Mouse (Mus musculus): Measurements from ENCODE around the gene Zbtb4. TPM values are rescaled to one million over a fixed set of nuclear protein-coding genes. Genes with fewer than 3 reads are reported as not detected.

Gene Zbtb4
- total and polyA plus RNA-seq, 3 experiments, result 8.6 to 18.4 (median 13.4) TPM

DNA sequence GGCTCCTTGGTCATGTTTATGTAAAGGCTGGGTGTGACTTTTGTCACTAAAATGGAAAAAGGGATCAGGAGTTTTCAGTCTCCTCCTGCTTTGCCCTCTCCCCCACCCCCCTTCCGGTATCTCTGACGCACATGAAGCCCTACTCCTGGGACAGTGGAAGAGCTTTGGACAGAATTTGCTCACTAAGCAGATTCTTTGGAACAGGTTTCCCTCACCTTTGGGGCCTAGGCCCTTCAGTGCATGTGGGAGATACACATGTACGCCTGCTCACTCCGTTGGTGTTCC is 1.9 kb downstream of the Zbtb4 start:
- H3K9me3 ChIP-seq (replicated peaks), result no peaks in the 10 kb centered on the region
- no peak for DNase-seq (ENCODE audit: low spot score)
- TF ChIP-seq TAL1 (conservative IDR thresholded peaks at IDR 0.05; ENCODE audit: low read depth, low read length) (no peak), POLR2AphosphoS5 (IDR thresholded peaks at IDR 0.05; ENCODE audit: insufficient replicate concordance, low read depth, low read length) (no peak)

DNA sequence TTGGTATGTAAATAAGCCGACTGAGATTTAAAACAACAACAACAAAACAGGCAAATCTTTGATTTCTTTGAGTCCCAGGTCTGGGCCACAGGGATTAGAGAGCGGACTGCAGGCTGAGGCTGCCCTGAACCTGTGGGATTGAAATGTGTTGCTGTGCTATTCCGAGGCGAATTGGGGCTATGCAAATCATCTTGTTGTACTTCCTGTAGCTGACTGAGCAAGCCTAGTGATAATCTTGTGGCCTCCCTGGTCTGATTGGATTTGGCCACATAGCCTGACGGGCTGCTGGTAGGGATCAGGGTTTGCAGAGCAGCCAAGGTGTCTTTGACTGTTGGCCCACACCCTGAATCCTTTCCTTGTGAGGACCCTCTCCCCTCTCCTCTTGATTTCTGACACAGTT is 9.2 kb downstream of the Zbtb4 start:
- TF ChIP-seq GATA1 (IDR thresholded peaks at IDR 0.05; ENCODE audit: borderline replicate concordance, low read length) (no peak), TAL1 (conservative IDR thresholded peaks at IDR 0.05; ENCODE audit: low read depth, low read length) (no peak)
- no peaks in the 10 kb centered on the region for H3K9me3 ChIP-seq (replicated peaks)
- H3K4me1 ChIP-seq (ENCODE audit: insufficient read depth, low read depth, low read length), result peaks cover 8% of the 10 kb centered on the region
- peaks cover 61% of the 10 kb centered on the region for H3K36me3 ChIP-seq (replicated peaks)
- no peak overlapping the region for H3K4me3 ChIP-seq (ENCODE audit: low read depth, low read length)
- peaks cover 15% of the 10 kb centered on the region; the same call in 1 of the 2 replicates for H3K27me3 ChIP-seq (ENCODE audit: insufficient read depth, low read length)
- ATAC-seq (ENCODE audit: extremely low read depth, insufficient number of reproducible peaks, low FRiP score, poor library complexity, severe bottlenecking), result no peak
- DNase-seq (ENCODE audit: low spot score), result no peak

More for the DNA sequence above, 1.9 kb downstream of the Zbtb4 start:
- no peak for ATAC-seq (ENCODE audit: extremely low read depth, insufficient number of reproducible peaks, low FRiP score, poor library complexity, severe bottlenecking)
- Histone ChIP-seq H3K27me3 (ENCODE audit: insufficient read depth, low read length) (no peaks in the 10 kb centered on the region), H3K36me3 (replicated peaks) (peaks cover 25% of the 10 kb centered on the region), H3K4me3 (ENCODE audit: low read depth, low read length) (no peak overlapping the region), H3K4me1 (ENCODE audit: insufficient read depth, low read depth, low read length) (peaks cover 27% of the 10 kb centered on the region)

DNA sequence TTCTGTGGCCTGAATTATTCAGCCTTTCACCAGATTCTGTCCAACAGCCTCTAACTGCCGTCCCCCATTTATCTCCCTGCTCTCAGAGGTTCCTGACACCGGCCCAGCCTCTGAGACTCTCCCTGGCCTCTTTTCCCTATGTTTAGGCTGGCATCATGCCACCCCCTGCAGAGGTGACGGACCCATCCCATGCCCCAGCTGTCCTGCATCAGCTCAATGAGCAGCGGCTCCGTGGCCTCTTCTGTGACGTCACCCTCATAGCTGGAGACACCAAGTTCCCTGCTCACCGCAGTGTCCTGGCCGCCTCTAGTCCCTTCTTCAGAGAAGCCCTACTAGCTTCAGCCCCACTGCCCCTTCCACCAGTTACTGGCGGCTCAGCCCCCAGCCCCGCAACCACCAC is 10.0 kb downstream of the Zbtb4 start:
- Histone ChIP-seq H3K27me3 (ENCODE audit: insufficient read depth, low read length) (peaks cover 18% of the 10 kb centered on the region), H3K36me3 (replicated peaks) (peaks cover 55% of the 10 kb centered on the region), H3K4me3 (ENCODE audit: low read depth, low read length) (no peak overlapping the region), H3K9me3 (replicated peaks) (no peaks in the 10 kb centered on the region), H3K4me1 (ENCODE audit: insufficient read depth, low read depth, low read length) (peaks cover 8% of the 10 kb centered on the region)
- TF ChIP-seq TAL1 (conservative IDR thresholded peaks at IDR 0.05; ENCODE audit: low read depth, low read length) (no peak), GATA1 (IDR thresholded peaks at IDR 0.05; ENCODE audit: borderline replicate concordance, low read length) (no peak), GATA2 (IDR thresholded peaks at IDR 0.05; ENCODE audit: borderline replicate concordance, low read depth, low read length) (no peak), CTCF (IDR thresholded peaks at IDR 0.05; ENCODE audit: low read depth, low read length) (no peak), POLR2AphosphoS5 (IDR thresholded peaks at IDR 0.05; ENCODE audit: insufficient replicate concordance, low read depth, low read length) (no peak)
- DNase-seq (ENCODE audit: low spot score) (no peak), ATAC-seq (ENCODE audit: extremely low read depth, insufficient number of reproducible peaks, low FRiP score, poor library complexity, severe bottlenecking) (no peak)

GRCm38 (mm10) chr11:69776488-69776887 is 10.8 kb downstream of the Zbtb4 start:
- no peaks in the 10 kb centered on the region for H3K9me3 ChIP-seq (replicated peaks)
- no peak overlapping the region for H3K4me3 ChIP-seq (ENCODE audit: low read depth, low read length)
- peaks cover 53% of the 10 kb centered on the region for H3K36me3 ChIP-seq (replicated peaks)
- DNase-seq (ENCODE audit: low spot score) (no peak), ATAC-seq (ENCODE audit: extremely low read depth, insufficient number of reproducible peaks, low FRiP score, poor library complexity, severe bottlenecking) (no peak)
- TF ChIP-seq GATA2 (IDR thresholded peaks at IDR 0.05; ENCODE audit: borderline replicate concordance, low read depth, low read length), result no peak
- TF ChIP-seq GATA1 (IDR thresholded peaks at IDR 0.05; ENCODE audit: borderline replicate concordance, low read length), result no peak
- TF ChIP-seq POLR2AphosphoS5 (IDR thresholded peaks at IDR 0.05; ENCODE audit: insufficient replicate concordance, low read depth, low read length), result no peak
- no peak for TF ChIP-seq CTCF (IDR thresholded peaks at IDR 0.05; ENCODE audit: low read depth, low read length)
- no peak for TF ChIP-seq TAL1 (conservative IDR thresholded peaks at IDR 0.05; ENCODE audit: low read depth, low read length)
- H3K4me1 ChIP-seq (ENCODE audit: insufficient read depth, low read depth, low read length), result peaks cover 8% of the 10 kb centered on the region
- peaks cover 20% of the 10 kb centered on the region for H3K27me3 ChIP-seq (ENCODE audit: insufficient read depth, low read length)

DNA sequence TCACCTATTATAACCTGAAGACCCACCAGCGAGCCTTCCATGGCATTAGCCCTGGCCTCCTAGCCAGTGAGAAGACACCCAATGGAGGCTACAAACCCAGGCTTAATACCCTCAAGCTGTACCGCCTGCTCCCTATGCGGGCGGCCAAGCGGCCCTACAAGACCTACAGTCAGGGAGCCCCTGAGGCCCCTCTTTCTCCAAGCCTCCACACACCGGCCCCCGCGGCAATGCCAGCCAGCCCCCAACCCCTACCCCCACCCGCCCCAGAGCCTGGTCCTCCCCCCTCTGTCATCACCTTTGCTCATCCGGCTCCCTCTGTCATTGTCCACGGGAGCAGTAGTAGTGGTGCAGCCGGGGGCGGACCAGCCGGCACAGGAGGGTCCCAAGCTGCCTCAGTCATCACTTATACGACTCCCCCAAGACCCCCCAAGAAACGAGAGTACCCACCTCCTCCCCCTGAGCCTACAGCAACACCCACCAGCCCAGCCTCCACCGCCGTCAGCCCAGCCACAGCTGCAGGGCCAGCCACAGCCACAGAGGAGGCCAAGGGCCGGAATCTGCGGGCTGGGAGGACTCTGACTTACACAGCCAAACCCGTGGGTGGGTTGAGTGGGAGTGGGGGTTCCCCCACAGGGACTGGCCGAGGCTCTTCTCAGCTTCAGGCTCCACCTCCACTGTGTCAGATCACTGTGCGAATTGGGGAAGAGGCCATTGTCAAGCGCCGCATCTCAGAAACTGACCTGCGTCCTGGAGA is 12.0 kb downstream of the Zbtb4 start:
- no peak for TF ChIP-seq TAL1 (conservative IDR thresholded peaks at IDR 0.05; ENCODE audit: low read depth, low read length)
- TF ChIP-seq GATA2 (IDR thresholded peaks at IDR 0.05; ENCODE audit: borderline replicate concordance, low read depth, low read length), result no peak
- TF ChIP-seq CTCF (IDR thresholded peaks at IDR 0.05; ENCODE audit: low read depth, low read length), result no peak
- TF ChIP-seq GATA1 (IDR thresholded peaks at IDR 0.05; ENCODE audit: borderline replicate concordance, low read length), result no peak
- TF ChIP-seq POLR2AphosphoS5 (IDR thresholded peaks at IDR 0.05; ENCODE audit: insufficient replicate concordance, low read depth, low read length), result no peak
- no peaks in the 10 kb centered on the region for H3K9me3 ChIP-seq (replicated peaks)
- peaks cover 50% of the 10 kb centered on the region for H3K36me3 ChIP-seq (replicated peaks)
- no peak for ATAC-seq (ENCODE audit: extremely low read depth, insufficient number of reproducible peaks, low FRiP score, poor library complexity, severe bottlenecking)
- H3K4me1 ChIP-seq (ENCODE audit: insufficient read depth, low read depth, low read length), result peaks cover 8% of the 10 kb centered on the region
- no peak for DNase-seq (ENCODE audit: low spot score)
- no peak overlapping the region for H3K4me3 ChIP-seq (ENCODE audit: low read depth, low read length)
- peaks cover 28% of the 10 kb centered on the region for H3K27me3 ChIP-seq (ENCODE audit: insufficient read depth, low read length)

GRCm38 (mm10) chr11:69778258-69778982 is 12.7 kb downstream of the Zbtb4 start:
- TF ChIP-seq TAL1 (conservative IDR thresholded peaks at IDR 0.05; ENCODE audit: low read depth, low read length), result no peak
- TF ChIP-seq GATA1 (IDR thresholded peaks at IDR 0.05; ENCODE audit: borderline replicate concordance, low read length), result no peak
- TF ChIP-seq CTCF (IDR thresholded peaks at IDR 0.05; ENCODE audit: low read depth, low read length), result no peak
- TF ChIP-seq GATA2 (IDR thresholded peaks at IDR 0.05; ENCODE audit: borderline replicate concordance, low read depth, low read length), result no peak
- no peak for TF ChIP-seq POLR2AphosphoS5 (IDR thresholded peaks at IDR 0.05; ENCODE audit: insufficient replicate concordance, low read depth, low read length)
- H3K9me3 ChIP-seq (replicated peaks), result no peaks in the 10 kb centered on the region
- no peak overlapping the region for H3K4me3 ChIP-seq (ENCODE audit: low read depth, low read length)
- H3K36me3 ChIP-seq (replicated peaks), result peaks cover 43% of the 10 kb centered on the region
- DNase-seq (ENCODE audit: low spot score), result no peak
- H3K27me3 ChIP-seq (ENCODE audit: insufficient read depth, low read length), result peaks cover 28% of the 10 kb centered on the region
- no peak for ATAC-seq (ENCODE audit: extremely low read depth, insufficient number of reproducible peaks, low FRiP score, poor library complexity, severe bottlenecking)
- H3K4me1 ChIP-seq (ENCODE audit: insufficient read depth, low read depth, low read length), result peaks cover 7% of the 10 kb centered on the region
